Mouse (Mus musculus): ENCODE data around the gene Tmem150c. TPM values are rescaled to one million over a fixed set of nuclear protein-coding genes. Genes with fewer than 3 reads are reported as not detected.
A peak's percentile ranks its signal among the peaks of the same experiment; 100 is the strongest.

Gene Tmem150c
- total RNA-seq, 2 experiments from 2014 or later: 1.5 to 2.4 TPM

DNA sequence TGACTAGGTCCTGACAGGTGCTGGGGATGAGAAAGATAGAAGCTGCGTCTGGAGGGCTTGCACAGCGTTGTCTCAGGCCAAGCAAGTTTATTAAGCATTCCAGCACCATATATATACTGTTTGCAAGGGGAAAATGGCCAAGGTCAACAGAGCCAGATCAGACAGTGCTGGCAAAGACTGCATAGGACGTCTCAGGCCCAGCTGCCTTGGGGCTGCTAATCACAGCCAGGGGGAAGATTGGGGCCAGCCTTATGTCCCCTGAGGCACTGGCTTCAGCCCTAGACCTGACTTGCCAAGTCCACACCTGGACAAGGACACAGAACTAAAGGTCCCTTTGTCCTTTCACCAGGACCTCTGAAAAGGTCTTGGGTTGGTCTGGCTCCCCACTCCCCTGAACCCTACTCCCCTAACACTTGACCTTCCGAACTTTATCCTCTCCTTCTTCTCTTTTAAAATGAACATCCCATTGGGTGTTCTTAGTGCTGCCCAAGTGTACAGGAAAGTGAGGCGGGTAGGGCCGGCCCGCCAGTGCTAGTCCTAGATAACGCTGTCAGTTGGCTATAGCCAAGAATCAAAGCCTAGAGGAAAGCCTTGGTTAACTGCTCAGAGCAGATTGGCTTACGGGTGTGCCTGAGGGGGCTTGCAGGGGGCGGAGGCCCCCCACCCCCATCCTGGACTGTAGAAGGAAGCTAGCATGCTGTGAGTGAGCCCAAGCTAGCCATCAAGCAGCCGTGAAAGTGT is 104.6 kb downstream of the Tmem150c start:
- no peak for DNase-seq

DNA sequence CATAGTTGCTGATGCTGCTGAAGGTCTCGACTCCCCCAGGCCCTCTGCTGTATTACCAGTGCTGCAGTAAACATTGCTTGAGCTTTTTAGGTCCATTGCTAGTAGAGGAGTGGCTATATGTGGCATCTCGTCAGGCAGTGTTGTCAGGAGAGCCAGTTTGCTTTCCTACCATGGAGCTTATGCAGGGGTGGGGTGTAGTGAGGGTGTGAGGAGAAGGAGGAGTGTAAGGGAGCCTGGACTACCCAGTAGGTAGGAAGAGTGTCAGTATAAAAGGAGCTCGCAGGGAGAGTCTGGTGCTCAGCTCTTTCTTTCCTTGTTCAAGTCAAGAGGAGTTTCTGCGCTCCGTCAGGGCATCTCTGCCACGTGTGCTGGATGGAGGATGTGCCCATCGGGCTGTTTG is 106.9 kb downstream of the Tmem150c start:
- DNase-seq: no peak

DNA sequence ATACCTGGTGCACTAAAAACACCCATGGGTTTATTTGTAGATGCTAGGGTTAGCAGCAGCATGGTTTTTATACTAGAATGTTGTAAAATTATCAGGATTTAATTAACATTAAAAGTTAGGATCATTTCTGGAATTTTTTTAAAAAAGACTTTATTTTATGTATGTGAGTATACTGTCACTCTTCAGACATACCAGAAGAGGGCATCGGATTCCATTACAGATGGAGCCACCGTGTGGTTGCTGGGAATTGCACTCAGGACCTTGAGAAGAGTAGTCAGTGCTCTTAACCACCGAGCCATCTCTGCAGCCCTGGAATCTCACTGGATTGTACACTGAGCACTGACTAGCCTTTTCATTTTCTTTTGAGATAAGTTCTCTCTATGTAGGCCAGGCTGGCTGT is 109.7 kb downstream of the Tmem150c start:
- no peak for DNase-seq

DNA sequence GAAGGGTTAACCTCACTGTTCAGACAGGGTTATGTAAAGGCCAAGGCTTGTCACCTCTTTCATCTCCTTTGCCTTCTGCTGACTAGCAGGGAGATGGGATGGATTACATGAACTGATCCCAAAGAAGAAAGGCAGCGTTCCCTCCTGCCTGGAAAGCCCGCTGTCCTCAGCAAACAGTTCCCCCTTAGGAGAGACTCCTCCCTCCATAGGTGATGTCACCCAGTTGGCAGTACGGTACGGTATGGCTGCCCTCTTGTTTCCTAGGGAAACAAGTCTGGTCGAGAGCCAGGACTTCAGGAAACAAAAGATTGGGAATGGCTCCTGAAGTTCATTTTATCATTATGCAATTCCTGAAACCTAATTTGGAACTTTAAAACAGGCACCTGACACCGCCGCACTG is 111.7 kb downstream of the Tmem150c start:
- no peak for DNase-seq

DNA sequence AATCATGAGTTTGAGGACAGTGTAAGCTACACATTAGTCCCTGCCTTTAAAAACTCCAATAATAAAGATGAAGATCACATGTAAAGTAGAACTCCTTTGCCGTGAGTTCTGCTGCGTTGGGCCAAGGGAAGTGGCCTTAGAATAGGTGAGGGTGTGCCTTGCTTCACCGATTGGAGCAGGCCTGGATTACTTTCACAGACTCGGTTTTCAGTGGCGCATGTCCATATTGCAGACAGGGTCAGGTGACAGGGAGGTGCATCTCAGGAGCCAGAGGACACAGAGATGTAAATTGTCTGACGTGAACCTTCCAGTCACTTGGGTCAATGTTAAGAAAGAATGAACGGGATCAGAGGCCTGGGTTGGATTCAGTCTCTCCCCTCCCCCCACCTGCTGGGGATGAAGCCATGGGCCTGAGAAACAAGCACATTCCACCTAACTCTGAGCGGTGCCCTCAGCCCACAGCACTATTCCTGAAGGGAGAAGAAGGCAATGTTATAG is 112.4 kb downstream of the Tmem150c start:
- no peak for DNase-seq

DNA sequence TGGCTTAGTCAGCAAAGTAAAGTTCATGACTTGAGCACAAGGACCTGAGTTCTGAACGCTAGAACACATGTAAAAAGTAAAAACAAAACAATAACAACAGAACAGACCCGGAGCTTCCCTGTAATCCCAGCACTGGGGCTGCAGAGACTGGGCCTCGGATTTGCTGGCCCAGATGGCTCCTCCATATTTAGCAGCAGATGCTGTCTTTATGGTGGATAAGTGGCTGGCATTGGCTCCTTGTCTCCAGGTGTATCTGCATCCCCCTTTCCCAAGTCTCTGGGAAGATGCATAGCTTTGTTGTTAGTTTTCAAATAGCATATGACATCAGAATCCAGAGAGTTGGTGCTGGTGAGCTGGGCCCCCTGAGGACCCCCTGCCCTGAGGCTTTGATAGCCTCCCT is 113.5 kb downstream of the Tmem150c start:
- DNase-seq: no peak

DNA sequence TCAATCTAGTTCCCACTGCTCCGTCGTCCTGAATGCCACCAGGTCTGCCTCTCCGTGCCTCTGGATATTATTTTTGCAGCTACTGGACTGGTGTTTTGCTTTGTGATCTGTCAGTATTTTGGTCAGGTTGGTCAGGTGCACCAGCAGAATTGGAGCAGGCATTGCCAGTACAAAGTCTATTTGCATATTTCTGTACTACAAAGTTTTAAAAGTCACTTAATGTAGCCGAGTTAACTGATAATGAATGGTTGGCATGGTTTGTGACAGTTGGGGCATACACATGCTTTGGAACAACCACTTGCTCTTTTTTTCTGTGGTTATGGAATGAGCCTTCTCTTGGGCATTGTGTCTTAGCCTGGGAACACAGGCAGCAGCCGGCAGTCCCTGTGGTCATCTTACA is 115.0 kb downstream of the Tmem150c start:
- DNase-seq: no peak

DNA sequence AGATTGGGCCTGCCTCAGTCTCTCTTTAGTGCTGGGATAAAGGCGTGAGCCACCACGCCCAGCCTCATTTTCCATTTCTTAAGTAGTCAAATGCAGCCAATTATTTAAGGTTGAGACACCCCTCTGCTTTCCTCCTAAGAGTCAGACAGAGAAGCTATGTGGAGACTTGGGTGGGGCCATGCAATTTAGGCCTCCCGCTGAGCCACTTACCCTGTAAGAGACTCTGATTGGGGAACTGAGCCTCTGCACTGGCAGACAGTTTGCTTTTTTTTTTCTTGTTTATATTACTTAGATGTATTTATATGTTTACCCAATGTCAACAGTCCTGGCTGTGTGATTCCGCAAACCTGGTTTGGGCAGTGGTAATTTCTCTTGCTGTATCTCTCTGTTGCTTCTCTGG is 115.6 kb downstream of the Tmem150c start:
- DNase-seq: no peak

DNA sequence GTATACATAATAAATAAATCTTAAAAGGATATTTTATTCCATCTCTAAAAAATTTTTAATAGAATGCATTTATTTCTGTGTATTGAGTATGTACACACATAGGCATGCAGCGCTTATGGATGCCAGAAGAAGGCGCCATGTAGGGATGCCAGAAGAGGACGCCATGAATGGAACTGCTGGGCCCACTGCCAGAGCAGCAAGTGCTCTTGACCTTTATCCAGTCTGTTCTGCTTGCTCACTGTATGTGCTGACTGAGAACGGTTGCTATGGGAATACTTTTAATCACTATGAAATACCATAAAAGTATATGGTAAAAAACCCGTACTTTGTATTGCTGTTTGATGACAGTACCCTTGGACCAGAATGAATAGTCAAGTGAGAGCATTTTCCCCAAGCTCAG is 116.2 kb downstream of the Tmem150c start:
- DNase-seq: no peak

DNA sequence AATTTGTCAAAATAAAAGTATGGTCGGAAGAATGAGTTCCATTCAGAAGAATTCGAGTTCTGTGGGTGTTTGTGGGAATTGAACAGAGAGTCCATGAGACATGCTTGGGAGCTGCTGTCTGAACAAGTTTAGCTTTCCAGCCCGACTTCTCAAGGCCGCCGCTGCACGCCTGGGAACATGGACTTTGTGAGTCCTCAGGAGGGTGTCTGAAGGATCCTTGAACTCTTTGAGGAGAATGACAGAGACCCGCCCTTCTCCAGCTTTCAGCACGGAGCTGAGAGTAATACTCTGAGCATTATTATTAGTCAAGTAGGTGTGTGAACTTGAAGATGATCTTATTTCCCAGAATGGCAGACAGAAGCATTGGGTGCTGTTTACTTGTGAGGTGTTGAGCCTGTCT is 117.1 kb downstream of the Tmem150c start:
- DNase-seq: no peak

DNA sequence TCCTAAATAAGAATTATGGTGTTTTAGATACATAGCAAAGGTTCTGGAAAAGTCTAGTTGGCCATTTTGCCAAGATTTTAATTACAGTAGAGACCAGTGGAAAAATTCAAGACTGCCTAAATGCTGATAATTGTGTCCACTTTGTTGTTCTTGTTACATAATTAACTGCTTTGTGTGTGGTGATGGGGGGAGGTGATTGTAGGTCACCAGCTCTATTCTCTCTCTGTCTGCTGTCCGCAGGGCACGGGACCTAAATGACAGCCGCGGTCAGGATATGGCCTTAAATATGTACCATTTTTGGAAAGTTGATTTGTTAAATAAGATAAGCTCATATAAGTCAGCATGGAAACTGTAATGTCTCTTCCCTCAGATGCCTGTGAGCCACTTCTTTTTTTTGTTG is 118.3 kb downstream of the Tmem150c start:
- no peak for DNase-seq

DNA sequence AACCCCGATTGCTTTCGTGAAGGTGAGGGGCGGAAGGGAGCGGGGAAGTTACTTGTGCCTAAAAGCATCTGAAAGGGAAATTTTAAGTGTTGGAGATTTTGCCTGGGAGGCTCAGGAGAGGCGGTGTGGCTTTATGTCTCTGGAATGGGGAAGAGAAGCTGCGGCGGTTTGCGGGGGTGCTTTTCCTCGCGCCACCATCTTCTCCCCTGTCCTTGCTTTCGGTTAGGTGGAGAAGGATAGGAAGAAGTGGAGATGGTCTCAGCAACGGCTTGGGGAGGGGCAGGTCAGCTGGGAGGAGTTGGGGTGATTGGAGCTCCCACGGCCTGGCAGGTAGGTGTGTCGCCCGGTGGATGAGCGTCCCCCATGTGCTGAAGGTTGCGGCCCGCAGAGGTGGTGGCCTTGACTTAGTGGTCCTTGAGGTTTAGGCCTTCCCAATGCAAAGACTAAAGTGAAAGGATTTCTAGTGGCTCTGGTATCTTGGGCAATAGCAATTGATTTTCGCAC is 119.3 kb downstream of the Tmem150c start:
- peak; percentile 19 for DNase-seq

DNA sequence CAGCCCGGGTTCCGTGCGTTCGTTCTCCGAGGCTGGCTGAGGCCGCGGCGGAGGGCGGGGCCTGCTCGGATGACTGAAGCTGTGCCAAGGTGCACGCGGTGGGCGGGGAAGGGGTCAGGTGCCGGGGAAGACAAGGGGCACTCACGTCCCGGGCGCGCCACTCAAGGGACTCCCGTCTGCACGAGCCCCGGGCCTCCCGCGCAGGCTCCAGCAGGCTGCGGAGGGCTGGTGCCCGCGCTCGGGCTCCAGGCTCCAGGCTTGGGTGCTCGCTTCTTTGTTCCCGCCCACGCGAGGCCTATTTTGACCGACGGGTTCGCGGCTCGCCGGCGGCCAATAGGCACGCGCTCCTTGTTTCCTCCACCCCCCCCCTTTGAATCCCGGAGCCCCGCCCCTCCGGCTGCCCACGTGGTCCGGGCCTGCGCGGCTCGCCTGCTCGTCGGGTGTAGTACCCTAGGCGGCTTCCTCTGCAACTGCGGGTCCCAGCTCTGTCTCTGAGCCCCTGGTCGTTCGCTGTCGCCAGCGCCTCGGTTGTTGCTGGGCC is 119.9 kb downstream of the Tmem150c start, which contains the start of the genes Hnrnpdl and Enoph1:
Gene Hnrnpdl, minus strand, starts transcription at position 63 of the 541 bp plus-strand sequence.
Gene Enoph1, plus strand, starts transcription at position 384 of the 541 bp plus-strand sequence.
- peak; percentile 92 for DNase-seq

DNA sequence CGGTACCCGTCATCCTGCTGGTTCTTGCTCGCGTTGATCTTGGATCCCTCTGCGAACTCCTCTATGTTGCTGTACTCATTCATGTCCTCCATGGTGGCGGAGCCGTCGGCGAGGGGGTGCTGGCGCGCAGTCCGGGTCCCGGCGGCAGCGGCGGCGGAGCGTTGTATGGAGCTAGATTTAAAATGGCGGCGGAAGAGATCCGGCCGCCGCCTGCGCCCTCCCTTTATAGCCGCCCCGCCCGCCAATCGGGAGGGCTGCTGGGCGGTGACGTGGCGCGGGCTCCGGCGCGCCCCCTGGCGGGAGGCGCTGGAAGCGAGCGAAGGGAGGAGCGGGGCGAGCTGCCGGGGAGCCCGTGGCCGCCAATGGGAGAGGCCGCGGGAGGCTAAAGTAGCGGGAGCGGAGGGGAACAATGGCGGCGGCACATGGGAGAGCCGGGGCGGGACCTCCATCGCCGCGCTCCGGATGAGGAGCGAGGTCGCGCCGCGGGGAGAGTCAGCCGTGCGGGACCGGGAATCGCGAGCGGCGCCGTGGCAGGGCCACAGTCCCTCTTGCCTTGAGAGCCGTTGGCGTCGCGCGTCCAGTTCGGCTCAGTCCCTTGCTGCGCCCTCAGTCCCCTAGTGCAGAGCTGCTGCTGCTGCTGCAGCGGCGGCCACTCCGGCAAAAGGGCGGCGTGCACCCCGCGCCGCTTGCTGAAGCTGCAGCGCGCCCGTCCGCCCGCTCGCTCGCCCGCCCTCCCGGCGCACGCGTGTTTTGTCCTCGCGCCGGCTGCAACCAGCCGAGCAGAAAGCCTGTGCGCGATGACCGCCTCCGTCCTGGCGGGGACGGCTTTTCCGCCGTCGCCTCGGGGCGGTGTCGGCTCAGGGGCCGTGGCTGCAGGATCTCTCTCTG is 120.7 kb downstream of the Tmem150c start:
- peak; percentile 96 for DNase-seq

DNA sequence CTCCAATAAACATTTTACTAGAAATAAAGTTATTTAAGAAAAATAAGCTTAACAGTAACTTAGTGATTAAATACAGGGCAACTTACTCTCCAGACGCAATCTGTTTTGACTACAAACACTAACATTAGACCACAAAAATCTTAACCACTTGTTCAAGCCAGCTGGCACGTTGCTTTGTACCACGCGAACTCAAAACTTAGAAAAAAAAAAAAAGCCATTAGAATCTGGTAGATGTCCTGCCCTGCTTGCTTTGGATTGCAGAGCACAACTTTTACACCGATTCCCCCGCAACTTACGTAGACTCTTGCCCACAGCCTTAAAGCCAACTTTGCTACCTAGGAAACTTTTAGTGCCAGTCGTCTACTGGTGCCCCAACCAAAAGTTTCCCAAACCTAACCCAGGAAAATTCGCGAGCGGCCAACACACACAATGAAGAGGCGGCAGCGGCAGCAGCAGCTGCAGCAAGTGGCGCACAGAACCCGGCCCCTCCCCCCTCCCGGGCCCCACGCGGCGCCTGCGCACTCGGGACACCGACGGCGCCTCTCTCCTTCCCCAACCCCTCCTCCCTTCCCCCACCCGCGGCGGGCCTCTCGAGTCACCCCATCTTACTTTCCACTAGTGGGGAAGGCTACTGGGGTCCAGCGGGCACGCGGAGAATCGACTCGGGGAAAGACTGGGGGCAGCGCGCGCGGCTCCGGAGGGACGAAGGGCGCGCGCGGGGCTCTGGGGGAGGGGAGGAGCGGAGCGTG is 121.5 kb downstream of the Tmem150c start:
- DNase-seq: peak; percentile 92

DNA sequence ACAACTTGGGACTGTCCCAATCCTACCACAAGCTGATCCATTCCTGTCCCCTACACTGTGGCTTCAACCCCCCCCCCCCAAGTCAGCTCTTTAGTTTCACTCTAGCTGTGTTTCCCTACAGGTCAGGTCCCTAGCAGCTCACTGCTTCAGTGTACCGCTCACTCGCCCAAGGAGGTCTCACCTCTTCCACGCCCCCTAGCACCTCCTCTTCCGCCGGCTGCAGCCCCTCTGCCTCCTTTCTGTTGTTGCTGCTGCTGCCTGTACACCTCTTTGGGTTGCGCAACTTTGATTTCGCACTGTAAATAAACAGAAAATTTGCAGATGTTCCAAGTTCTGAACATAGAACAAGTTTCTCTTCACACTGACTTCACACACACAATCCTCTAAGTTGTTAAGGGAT is 122.9 kb downstream of the Tmem150c start:
- DNase-seq: no peak

DNA sequence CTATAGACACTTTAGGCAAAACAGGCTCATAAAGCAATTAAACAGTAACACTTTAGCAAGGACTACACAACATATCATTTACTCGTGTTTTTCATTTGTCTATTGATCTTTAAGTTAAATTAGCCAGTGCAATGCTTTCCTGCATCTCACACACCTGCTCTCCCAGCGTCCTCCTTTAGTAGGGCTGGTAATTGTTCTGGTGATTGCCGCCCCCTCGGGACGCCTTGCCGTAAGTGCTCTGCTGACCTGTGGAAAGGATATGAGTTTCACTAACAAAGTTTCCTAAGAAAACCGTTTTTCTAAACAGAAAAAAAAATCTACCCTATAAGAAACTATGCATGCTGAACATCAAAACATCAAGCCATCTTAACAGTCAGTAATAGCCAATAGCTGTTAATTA is 123.7 kb downstream of the Tmem150c start:
- DNase-seq: no peak

DNA sequence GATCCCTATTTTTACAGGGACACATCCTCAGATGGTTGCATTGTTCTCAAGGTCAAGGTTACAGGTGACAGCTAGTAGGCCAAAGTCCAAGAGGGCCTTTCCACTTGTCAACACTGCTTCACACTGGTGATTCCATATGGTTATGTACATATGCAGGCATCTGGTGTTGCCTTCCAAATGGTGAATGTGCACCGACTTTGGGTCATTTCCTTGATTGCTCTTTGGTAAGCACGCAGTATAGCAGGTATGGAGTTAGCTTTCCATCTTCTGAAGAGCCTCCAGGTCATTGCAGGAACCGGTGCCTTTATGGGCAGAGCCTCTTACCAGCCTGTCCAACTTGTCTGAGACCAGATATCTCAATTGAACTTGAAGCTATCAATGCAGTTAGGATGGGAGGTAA is 127.0 kb downstream of the Tmem150c start:
- DNase-seq: no peak

DNA sequence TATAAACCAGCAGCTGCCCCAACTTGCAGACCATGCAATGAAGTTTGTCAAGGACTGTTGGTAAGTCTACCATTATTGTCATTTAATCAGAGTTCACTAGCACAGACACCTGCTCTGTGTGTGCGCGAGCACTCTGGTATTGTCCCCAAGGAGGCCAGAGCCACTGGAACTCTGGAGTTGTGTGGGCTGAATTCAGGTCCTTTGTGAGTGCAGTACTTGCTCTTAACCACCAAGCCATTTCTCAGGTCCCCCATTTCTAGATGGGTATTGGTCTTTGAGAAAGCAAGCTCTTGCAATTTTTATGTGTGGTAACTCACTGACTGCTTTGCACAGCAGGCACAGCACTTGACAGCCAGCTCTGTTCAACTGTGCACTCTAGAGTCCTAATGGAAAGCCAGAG is 127.5 kb downstream of the Tmem150c start:
- no peak for DNase-seq

DNA sequence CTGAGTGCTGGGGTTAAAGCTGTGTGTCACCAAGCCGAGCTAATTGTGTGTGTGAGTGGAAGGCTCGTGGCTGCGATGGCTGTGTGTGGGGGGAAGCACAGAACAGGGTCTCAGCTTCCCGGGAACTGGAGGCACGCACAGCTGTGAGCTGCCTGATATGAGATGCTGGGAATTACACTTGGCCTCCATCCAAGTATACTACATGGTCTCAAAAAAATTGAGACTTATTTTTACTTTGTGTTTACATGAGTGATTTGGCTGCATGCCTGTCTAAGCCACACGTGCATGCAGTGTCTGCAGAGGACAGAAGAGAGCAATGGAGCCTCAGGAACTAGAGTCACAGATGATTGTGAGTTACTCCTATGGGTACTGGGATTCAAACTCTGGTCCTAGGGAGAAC is 129.5 kb downstream of the Tmem150c start:
- DNase-seq: no peak

Measured in gastrocnemius, postnatal 25 days (tissue).